Mouse (Mus musculus): ENCODE measurements around the gene Lrrc2.

- no peak for TF ChIP-seq CTCF (IDR thresholded peaks at IDR 0.05; ENCODE audit: low read depth, low read length)
- no peak for TF ChIP-seq POLR2A (IDR thresholded peaks at IDR 0.05; ENCODE audit: borderline replicate concordance, low read depth, low read length)
Observed at GRCm38 (mm10) chr9:110989141-110989540, 37.8 kb downstream of the Lrrc2 start.
